Mouse (Mus musculus) megakaryocyte, embryonic 14.5 days (primary cell): Measurements from ENCODE around the gene Ccdc190.

ENCODE experiments used
- FLI1 ChIP-seq: IDR thresholded peaks from 2 replicates; pipeline ENCODE4 v1.6.1; 2012; ENCODE audit warnings: low read length, inconsistent platforms, mixed read lengths
- GATA1 ChIP-seq: IDR thresholded peaks from 3 replicates; pipeline ENCODE4 v1.6.1; 2012; ENCODE audit warnings: mixed read lengths, low read length, inconsistent platforms, borderline replicate concordance

GRCm38 (mm10) chr1:169889250-169889649 lies 39.2 kb upstream of the Ccdc190 start:
- TF ChIP-seq GATA1: no peak
- TF ChIP-seq FLI1: no peak
